Mouse (Mus musculus): ENCODE results near the gene Bmp2. TPM values are rescaled to one million over a fixed set of nuclear protein-coding genes. Genes with fewer than 3 reads are reported as not detected.
A peak's percentile ranks its signal among the peaks of the same experiment; 100 is the strongest.

Bmp2 gene
- polyA plus RNA-seq, 1 experiment from 2014 or later = 3.3 TPM

DNA sequence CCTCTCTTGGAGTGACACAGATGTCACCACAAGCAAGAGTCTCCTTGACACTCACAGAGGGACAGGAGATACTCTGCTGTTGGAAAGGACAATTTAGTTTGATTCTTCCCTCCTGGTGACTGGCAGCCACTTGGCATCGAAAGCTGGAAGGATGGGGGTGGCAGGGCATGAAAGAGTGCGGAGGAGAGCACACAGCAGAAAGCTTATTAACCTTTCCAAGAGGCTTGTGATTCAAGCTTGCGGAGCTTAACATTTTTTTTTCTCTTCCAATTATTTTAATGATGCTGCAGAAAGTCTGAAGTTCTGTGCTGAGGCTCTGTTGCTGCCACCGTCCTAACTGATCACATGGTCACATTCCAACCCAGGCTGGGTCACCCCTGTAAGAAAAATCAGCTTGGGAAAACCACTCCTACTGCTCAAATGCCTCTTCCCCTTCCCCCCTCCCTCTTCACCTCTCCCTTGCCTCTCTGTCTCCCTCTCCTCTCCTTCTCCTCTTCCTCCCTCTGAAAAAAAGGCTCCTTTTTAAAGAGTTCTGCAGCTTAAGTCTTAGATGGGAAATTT, 26.3 kb upstream of the Bmp2 start:
- 62% methylated on average over 4 of the region's 4 CpGs for WGBS
- Histone ChIP-seq H3K4me1 (replicated peaks; ENCODE audit: control insufficient read depth, insufficient read depth, low read length) (no peaks in the 10 kb centered on the region), H3K27me3 (ENCODE audit: control insufficient read depth, insufficient read depth, low read length) (no peaks in the 10 kb centered on the region), H3K4me3 (replicated peaks; ENCODE audit: low read length) (no peak overlapping the region), H3K36me3 (replicated peaks; ENCODE audit: control insufficient read depth, insufficient read depth) (no peaks in the 10 kb centered on the region), H3K27ac (no peak overlapping the region), H3K4me2 (replicated peaks) (no peak overlapping the region), H3K9ac (no peak overlapping the region), H3K9me3 (ENCODE audit: control insufficient read depth, low read length) (no peaks in the 10 kb centered on the region)
- ATAC-seq (ENCODE audit: low FRiP score) (no peak), DNase-seq (ENCODE audit: low spot score) (no peak)

DNA sequence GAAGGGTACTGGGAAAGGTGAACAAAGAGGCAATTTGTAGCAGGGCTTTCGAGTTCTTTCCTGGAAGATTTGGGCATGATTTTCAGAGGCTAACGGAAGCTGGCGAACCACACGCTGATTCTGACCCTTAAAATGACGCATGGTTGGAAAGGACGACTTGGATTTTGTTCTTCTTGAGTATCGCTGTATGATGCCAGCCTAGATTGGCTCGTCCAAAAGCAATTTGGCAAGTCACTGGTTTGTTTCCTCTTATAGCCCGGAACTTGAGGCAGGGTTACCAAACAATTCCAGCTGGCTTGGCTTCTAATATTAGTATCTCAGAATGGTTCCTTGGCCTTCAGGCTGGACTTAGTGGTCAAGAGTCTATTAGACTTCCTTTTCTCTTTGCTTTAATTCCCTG, 22.6 kb upstream of the Bmp2 start:
- DNase-seq (ENCODE audit: low spot score) = no peak
- Histone ChIP-seq H3K4me3 (replicated peaks; ENCODE audit: low read length) (no peak overlapping the region), H3K9me3 (ENCODE audit: control insufficient read depth, low read length) (no peaks in the 10 kb centered on the region), H3K4me1 (replicated peaks; ENCODE audit: control insufficient read depth, insufficient read depth, low read length) (no peaks in the 10 kb centered on the region), H3K9ac (no peak overlapping the region), H3K4me2 (replicated peaks) (no peak overlapping the region), H3K36me3 (replicated peaks; ENCODE audit: control insufficient read depth, insufficient read depth) (no peaks in the 10 kb centered on the region), H3K27me3 (ENCODE audit: control insufficient read depth, insufficient read depth, low read length) (no peaks in the 10 kb centered on the region), H3K27ac (no peak overlapping the region)
- no peak for ATAC-seq (ENCODE audit: low FRiP score)
- WGBS = 95% methylated on average over 9 of the region's 9 CpGs

DNA sequence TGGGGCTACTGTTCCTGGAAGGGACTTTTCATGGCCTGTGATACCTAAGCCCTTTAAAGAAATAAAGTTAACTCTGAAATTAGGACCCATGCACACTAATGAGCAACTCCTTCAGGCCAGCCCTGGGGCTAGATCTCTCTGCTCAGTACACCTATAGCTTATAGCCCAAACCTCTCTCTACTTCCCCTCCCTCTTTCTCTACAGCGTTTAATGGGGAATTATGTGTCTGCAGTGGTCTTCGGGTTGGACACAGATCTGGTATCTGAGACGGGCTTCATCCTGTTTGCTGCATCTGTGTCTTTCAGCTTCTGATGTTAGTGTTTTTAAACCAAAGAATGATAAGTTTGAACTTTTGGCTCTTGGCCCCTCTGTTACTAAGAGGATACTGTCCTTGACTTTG, 18.9 kb upstream of the Bmp2 start:
- H3K9me3 ChIP-seq (ENCODE audit: control insufficient read depth, low read length) = no peaks in the 10 kb centered on the region
- no peak for ATAC-seq (ENCODE audit: low FRiP score)
- no peaks in the 10 kb centered on the region for H3K27me3 ChIP-seq (ENCODE audit: control insufficient read depth, insufficient read depth, low read length)
- H3K4me3 ChIP-seq (replicated peaks; ENCODE audit: low read length) = no peak overlapping the region
- no peak overlapping the region for H3K9ac ChIP-seq
- H3K4me2 ChIP-seq (replicated peaks) = no peak overlapping the region
- H3K36me3 ChIP-seq (replicated peaks; ENCODE audit: control insufficient read depth, insufficient read depth) = no peaks in the 10 kb centered on the region
- no peak overlapping the region for H3K27ac ChIP-seq
- no peaks in the 10 kb centered on the region for H3K4me1 ChIP-seq (replicated peaks; ENCODE audit: control insufficient read depth, insufficient read depth, low read length)
- no peak for DNase-seq (ENCODE audit: low spot score)
- WGBS = 81% methylated on average over 3 of the region's 3 CpGs

DNA sequence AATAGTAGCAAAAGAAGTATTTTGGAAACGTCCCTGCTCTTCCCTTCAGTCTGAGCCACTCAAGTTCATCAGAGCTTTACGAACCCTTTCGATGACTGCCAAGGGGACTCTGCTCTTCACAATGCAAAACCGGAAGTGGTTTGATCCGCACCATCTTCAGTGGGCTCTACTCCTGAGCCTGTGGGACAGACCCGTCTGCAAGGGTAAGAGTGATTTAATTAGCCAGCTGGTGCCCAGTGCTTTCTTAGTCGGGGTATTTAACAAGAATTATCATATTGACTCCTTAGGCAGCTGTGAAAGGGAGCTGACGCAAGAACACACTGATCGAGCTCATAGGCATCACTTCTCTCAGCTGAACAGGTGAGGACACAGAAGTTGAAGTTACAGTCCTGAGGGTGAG, 16.5 kb upstream of the Bmp2 start:
- Histone ChIP-seq H3K9me3 (ENCODE audit: control insufficient read depth, low read length) (no peaks in the 10 kb centered on the region), H3K36me3 (replicated peaks; ENCODE audit: control insufficient read depth, insufficient read depth) (no peaks in the 10 kb centered on the region), H3K4me2 (replicated peaks) (no peak overlapping the region), H3K27me3 (ENCODE audit: control insufficient read depth, insufficient read depth, low read length) (no peaks in the 10 kb centered on the region), H3K4me3 (replicated peaks; ENCODE audit: low read length) (no peak overlapping the region), H3K9ac (no peak overlapping the region), H3K4me1 (replicated peaks; ENCODE audit: control insufficient read depth, insufficient read depth, low read length) (no peaks in the 10 kb centered on the region), H3K27ac (no peak overlapping the region)
- 57% methylated on average over 9 of the region's 9 CpGs for WGBS
- ATAC-seq (ENCODE audit: low FRiP score) = no peak
- DNase-seq (ENCODE audit: low spot score) = no peak

DNA sequence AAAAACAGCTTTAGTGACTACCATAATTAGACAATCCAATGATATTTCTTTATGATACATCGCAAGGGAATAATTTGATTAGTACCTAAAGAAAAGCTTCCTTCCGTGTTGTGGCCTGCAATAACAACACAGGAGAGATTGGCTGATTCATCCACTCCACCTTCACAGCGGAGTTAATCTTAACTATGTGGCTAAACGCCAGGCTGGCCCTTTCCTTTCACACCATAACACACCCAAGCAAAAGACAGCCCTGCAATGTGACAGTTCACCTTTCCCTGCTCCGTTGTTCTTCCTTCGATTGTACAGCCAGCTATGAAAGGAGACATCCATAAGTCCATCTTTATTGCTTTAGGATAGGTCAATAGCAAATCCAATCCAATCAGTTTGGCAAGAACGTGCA, 15.1 kb upstream of the Bmp2 start:
- no peak overlapping the region for H3K9ac ChIP-seq
- ATAC-seq (ENCODE audit: low FRiP score) (no peak), DNase-seq (ENCODE audit: low spot score) (no peak)
- H3K36me3 ChIP-seq (replicated peaks; ENCODE audit: control insufficient read depth, insufficient read depth) = no peaks in the 10 kb centered on the region
- no peaks in the 10 kb centered on the region for H3K27me3 ChIP-seq (ENCODE audit: control insufficient read depth, insufficient read depth, low read length)
- H3K4me1 ChIP-seq (replicated peaks; ENCODE audit: control insufficient read depth, insufficient read depth, low read length) = no peaks in the 10 kb centered on the region
- H3K4me3 ChIP-seq (replicated peaks; ENCODE audit: low read length) = no peak overlapping the region
- no peaks in the 10 kb centered on the region for H3K9me3 ChIP-seq (ENCODE audit: control insufficient read depth, low read length)
- 91% methylated on average over 7 of the region's 7 CpGs for WGBS
- H3K27ac ChIP-seq = no peak overlapping the region
- H3K4me2 ChIP-seq (replicated peaks) = no peak overlapping the region

DNA sequence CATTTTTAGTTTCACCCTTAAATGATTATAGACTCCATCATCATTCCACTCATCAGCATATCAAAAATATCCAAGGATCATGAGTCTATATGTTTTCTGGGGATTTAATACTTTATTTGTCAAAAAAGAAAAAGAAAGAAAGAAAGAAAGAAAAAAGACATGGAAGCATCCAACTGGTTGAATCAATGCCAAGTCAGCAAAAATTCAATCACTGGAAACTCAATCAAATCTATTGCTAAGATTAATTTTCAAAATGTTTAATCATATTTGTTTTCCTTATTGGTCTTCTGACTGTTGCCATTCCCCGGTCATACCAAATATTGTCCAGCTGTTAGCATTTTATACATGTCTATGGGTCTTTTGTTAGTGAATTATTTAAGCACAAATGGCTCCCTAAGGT, 11.3 kb upstream of the Bmp2 start:
- no peaks in the 10 kb centered on the region for H3K36me3 ChIP-seq (replicated peaks; ENCODE audit: control insufficient read depth, insufficient read depth)
- H3K9ac ChIP-seq = no peak overlapping the region
- no peaks in the 10 kb centered on the region for H3K4me1 ChIP-seq (replicated peaks; ENCODE audit: control insufficient read depth, insufficient read depth, low read length)
- WGBS = 49% methylated on average over 1 of the region's 1 CpGs
- no peak overlapping the region for H3K27ac ChIP-seq
- H3K4me2 ChIP-seq (replicated peaks) = no peak overlapping the region
- no peaks in the 10 kb centered on the region for H3K9me3 ChIP-seq (ENCODE audit: control insufficient read depth, low read length)
- no peak overlapping the region for H3K4me3 ChIP-seq (replicated peaks; ENCODE audit: low read length)
- DNase-seq (ENCODE audit: low spot score) (no peak), ATAC-seq (ENCODE audit: low FRiP score) (no peak)
- no peaks in the 10 kb centered on the region for H3K27me3 ChIP-seq (ENCODE audit: control insufficient read depth, insufficient read depth, low read length)

DNA sequence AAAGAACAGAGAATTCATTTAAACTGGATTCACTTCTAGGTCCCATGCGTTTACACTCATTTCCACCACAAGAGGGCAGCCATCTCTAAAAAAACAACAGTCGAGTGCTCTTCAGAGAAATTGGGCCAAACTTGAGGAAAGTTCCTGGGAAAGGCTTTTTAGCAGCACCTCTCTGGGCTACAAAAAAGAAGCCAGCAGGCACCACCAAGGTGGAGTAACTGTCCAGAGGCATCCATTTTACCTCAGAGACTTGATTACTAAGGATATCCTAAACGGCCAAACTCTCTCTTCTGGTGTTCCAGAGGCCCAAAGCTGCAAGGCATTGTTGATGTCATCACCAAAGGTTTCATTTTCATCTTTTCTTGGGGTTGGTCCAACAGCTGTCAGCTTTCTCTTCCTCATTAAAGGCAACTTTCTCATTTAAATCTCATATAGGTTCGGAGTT, 1.7 kb upstream of the Bmp2 start:
- ATAC-seq (ENCODE audit: low FRiP score) (0 out of 2 replicates have a peak, but pooled peaks have one; percentile 22), DNase-seq (ENCODE audit: low spot score) (peak; percentile 91)
- Histone ChIP-seq H3K4me1 (replicated peaks; ENCODE audit: control insufficient read depth, insufficient read depth, low read length) (peaks cover 10% of the 10 kb centered on the region; the same call in 1 of the 2 replicates), H3K4me3 (replicated peaks; ENCODE audit: low read length) (no peak overlapping the region), H3K9ac (no peak overlapping the region), H3K36me3 (replicated peaks; ENCODE audit: control insufficient read depth, insufficient read depth) (no peaks in the 10 kb centered on the region), H3K4me2 (replicated peaks) (no peak overlapping the region), H3K9me3 (ENCODE audit: control insufficient read depth, low read length) (no peaks in the 10 kb centered on the region), H3K27ac (no peak overlapping the region), H3K27me3 (ENCODE audit: control insufficient read depth, insufficient read depth, low read length) (peaks cover 57% of the 10 kb centered on the region)
- 34% methylated on average over 4 of the region's 4 CpGs for WGBS

DNA sequence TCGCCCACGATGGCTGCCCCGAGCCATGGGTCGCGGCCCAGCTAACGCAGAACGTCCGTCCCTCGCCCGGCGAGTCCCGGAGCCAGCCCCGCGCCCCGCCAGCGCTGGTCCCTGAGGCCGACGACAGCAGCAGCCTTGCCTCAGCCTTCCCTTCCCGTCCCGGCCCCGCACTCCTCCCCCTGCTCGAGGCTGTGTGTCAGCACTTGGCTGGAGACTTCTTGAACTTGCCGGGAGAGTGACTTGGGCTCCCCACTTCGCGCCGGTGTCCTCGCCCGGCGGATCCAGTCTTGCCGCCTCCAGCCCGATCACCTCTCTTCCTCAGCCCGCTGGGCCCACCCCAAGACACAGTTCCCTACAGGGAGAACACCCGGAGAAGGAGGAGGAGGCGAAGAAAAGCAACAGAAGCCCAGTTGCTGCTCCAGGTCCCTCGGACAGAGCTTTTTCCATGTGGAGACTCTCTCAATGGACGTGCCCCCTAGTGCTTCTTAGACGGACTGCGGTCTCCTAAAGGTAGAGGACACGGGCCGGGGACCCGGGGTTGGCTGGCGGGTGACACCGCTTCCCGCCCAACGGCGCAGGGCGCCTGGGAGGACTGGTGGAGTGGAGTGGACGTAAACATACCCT, 995 bp downstream of the Bmp2 start:
- Histone ChIP-seq H3K9ac (peak overlapping the region; percentile 58), H3K36me3 (replicated peaks; ENCODE audit: control insufficient read depth, insufficient read depth) (no peaks in the 10 kb centered on the region), H3K4me2 (replicated peaks) (peak overlapping the region; percentile 85), H3K27me3 (ENCODE audit: control insufficient read depth, insufficient read depth, low read length) (peaks cover 74% of the 10 kb centered on the region), H3K4me3 (replicated peaks; ENCODE audit: low read length) (peak overlapping the region; percentile 71), H3K4me1 (replicated peaks; ENCODE audit: control insufficient read depth, insufficient read depth, low read length) (peaks cover 10% of the 10 kb centered on the region; the same call in 1 of the 2 replicates), H3K27ac (no peak overlapping the region), H3K9me3 (ENCODE audit: control insufficient read depth, low read length) (no peaks in the 10 kb centered on the region)
- ATAC-seq (ENCODE audit: low FRiP score) (peak; percentile 17; the same call in 1 of the 2 replicates), DNase-seq (ENCODE audit: low spot score) (no peak)
- under 1% methylated on average over 47 of the region's 48 CpGs for WGBS

DNA sequence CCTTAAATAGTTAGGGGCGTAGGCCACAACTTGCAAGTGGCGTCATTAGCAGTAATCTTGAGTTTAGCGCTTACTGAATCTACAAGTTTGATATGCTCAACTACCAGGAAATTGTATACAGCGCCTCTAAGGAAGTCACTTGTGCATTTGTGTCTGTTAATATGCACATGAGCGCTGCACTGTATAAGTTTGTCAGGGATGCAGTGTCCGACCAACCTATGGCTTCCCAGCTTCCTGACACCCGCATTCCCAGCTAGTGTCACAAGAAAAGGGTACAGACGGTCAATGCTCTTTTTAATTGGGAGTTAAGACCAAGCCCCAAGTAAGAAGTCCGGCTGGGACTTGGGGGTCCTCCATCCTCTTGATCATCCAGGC, 1.9 kb downstream of the Bmp2 start:
- H3K9me3 ChIP-seq (ENCODE audit: control insufficient read depth, low read length) = no peaks in the 10 kb centered on the region
- ATAC-seq (ENCODE audit: low FRiP score) = no peak
- H3K4me2 ChIP-seq (replicated peaks) = peak overlapping the region; percentile 85
- H3K4me1 ChIP-seq (replicated peaks; ENCODE audit: control insufficient read depth, insufficient read depth, low read length) = peaks cover 10% of the 10 kb centered on the region; the same call in 1 of the 2 replicates
- peaks cover 74% of the 10 kb centered on the region for H3K27me3 ChIP-seq (ENCODE audit: control insufficient read depth, insufficient read depth, low read length)
- no peak for DNase-seq (ENCODE audit: low spot score)
- H3K27ac ChIP-seq = no peak overlapping the region
- WGBS = 30% methylated on average over 9 of the region's 9 CpGs
- no peaks in the 10 kb centered on the region for H3K36me3 ChIP-seq (replicated peaks; ENCODE audit: control insufficient read depth, insufficient read depth)
- peak overlapping the region; percentile 71 for H3K4me3 ChIP-seq (replicated peaks; ENCODE audit: low read length)
- H3K9ac ChIP-seq = peak overlapping the region; percentile 46; the same call in 1 of the 2 replicates

All from hindbrain, embryonic 14.5 days (tissue).